Mouse (Mus musculus) left cerebral cortex, adult 8-10 months (tissue): ENCODE data around the gene Vwa1. TPM values are rescaled to one million over a fixed set of nuclear protein-coding genes. Genes with fewer than 3 reads are reported as not detected.
"Not testable (repeated sequence)": the region's sequence is repeated elsewhere in the genome, so short reads cannot be mapped to it uniquely, and the experiment has no call there.

Source experiments
- DNase-seq, 2 experiments: peaks; one replicate each; pipeline ENCODE4 v3.0.0; 2022; ENCODE audit warnings: low spot score in 2 of 2
- total RNA-seq, 4 experiments: library from RNA; stranded (reverse); gene quantifications; 2 replicates each; pipeline ENCODE4 v1.2.4; 2022

Gene Vwa1
- 10 to 100 TPM; 14.0 to 14.9 (median 14.4) TPM for total RNA-seq

GRCm38 (mm10) chr4:155774280-155774754, at the start of gene Vwa1:
Vwa1 (minus strand) TSS chr4:155774698.
- peak; percentile 78 to 87 for DNase-seq

GRCm38 (mm10) chr4:155823443-155823842, 48.9 kb upstream of the Vwa1 start:
- no peak for DNase-seq

- no peak for DNase-seq
Measured at GRCm38 (mm10) chr4:155821025-155821424, 46.5 kb upstream of the Vwa1 start.

GRCm38 (mm10) chr4:155817533-155817932, 43.0 kb upstream of the Vwa1 start:
- DNase-seq = no peak

- DNase-seq = no peak
Measured at GRCm38 (mm10) chr4:155812665-155813181, 38.2 kb upstream of the Vwa1 start.

- DNase-seq = peak; percentile 74 to 93
Measured at GRCm38 (mm10) chr4:155811929-155812664, 37.6 kb upstream of the Vwa1 start, which contains the start of gene Ccnl2. Ccnl2 (plus strand) TSS chr4:155812489.

GRCm38 (mm10) chr4:155807841-155808240, 33.3 kb upstream of the Vwa1 start:
- no peak for DNase-seq

GRCm38 (mm10) chr4:155803340-155804041, 29.0 kb upstream of the Vwa1 start:
- peak; percentile 87 to 97 for DNase-seq

GRCm38 (mm10) chr4:155802741-155803339, 28.3 kb upstream of the Vwa1 start, which contains the start of gene Mrpl20:
Mrpl20 (plus strand) TSS chr4:155802878.
- no peak for DNase-seq

GRCm38 (mm10) chr4:155802075-155802474, 27.6 kb upstream of the Vwa1 start:
- no peak for DNase-seq

GRCm38 (mm10) chr4:155793730-155794129, 19.2 kb upstream of the Vwa1 start:
- DNase-seq = no peak

- DNase-seq = no peak
Measured at GRCm38 (mm10) chr4:155791240-155791933, 16.9 kb upstream of the Vwa1 start.

GRCm38 (mm10) chr4:155790650-155791161, 16.2 kb upstream of the Vwa1 start:
- no peak for DNase-seq

- DNase-seq = no peak
Measured at GRCm38 (mm10) chr4:155790021-155790489, 15.6 kb upstream of the Vwa1 start, which contains the start of gene Ankrd65. Ankrd65 (plus strand) TSS chr4:155790439.

- DNase-seq = not testable (repeated sequence)
Measured at GRCm38 (mm10) chr4:155788833-155789232, 14.3 kb upstream of the Vwa1 start.

GRCm38 (mm10) chr4:155788300-155788699, 13.8 kb upstream of the Vwa1 start:
- DNase-seq = no peak

GRCm38 (mm10) chr4:155785819-155786218, 11.3 kb upstream of the Vwa1 start, which contains the start of gene Tmem88b:
Tmem88b (minus strand) TSS chr4:155785874.
- no peak for DNase-seq

GRCm38 (mm10) chr4:155785246-155785645, 10.7 kb upstream of the Vwa1 start:
- DNase-seq = no peak

GRCm38 (mm10) chr4:155784081-155784701, 9.7 kb upstream of the Vwa1 start:
- DNase-seq = peak in 1 of 2 experiments; percentile 64

GRCm38 (mm10) chr4:155783486-155784080, 9.1 kb upstream of the Vwa1 start:
- DNase-seq = no peak
